Mouse (Mus musculus) embryonic facial prominence, embryonic 12.5 days (tissue): Measurements from ENCODE around the gene Dglucy. TPM values are rescaled to one million over a fixed set of nuclear protein-coding genes. Genes with fewer than 3 reads are reported as not detected.

Experiments
- ATAC-seq: fragments of 200-750 bp; cut with Nextera tagmentation; 2 replicates; pipeline ENCODE4 v1.8.0; 2017; ENCODE audit not compliant: insufficient number of reproducible peaks, insufficient read depth, low FRiP score, low TSS enrichment
- H3K27ac ChIP-seq: fragments of 300-500 bp; sonication (generic); 2 replicates; pipeline ENCODE4 v1.5.1; 2016; ENCODE audit warnings: mild to moderate bottlenecking
- H3K27me3 ChIP-seq: fragments of 300-500 bp; sonication (generic); 2 replicates; pipeline ENCODE4 v1.6.1; 2016; ENCODE audit warnings: mild to moderate bottlenecking, moderate library complexity
- H3K36me3 ChIP-seq: fragments of 300-500 bp; sonication (generic); 2 replicates; pipeline ENCODE4 v1.6.1; 2016; ENCODE audit warnings: mild to moderate bottlenecking
- H3K4me1 ChIP-seq: fragments of 300-500 bp; sonication (generic); 2 replicates; pipeline ENCODE4 v1.6.1; 2016
- H3K4me2 ChIP-seq: fragments of 300-500 bp; sonication (generic); replicated peaks from 2 replicates; pipeline ENCODE4 v1.6.1; 2016; ENCODE audit warnings: mild to moderate bottlenecking, moderate library complexity
- H3K4me3 ChIP-seq: fragments of 300-500 bp; sonication (generic); 2 replicates; pipeline ENCODE4 v1.5.1; 2016; ENCODE audit warnings: mild to moderate bottlenecking
- H3K9ac ChIP-seq: fragments of 300-500 bp; sonication (generic); 2 replicates; pipeline ENCODE4 v1.6.1; 2016; ENCODE audit warnings: mild to moderate bottlenecking, moderate library complexity
- H3K9me3 ChIP-seq: fragments of 300-500 bp; sonication (generic); 2 replicates; pipeline ENCODE4 v1.6.1; 2016; ENCODE audit warnings: mild to moderate bottlenecking, moderate library complexity
- WGBS: fragments of 180-500 bp; shearing (Covaris S2); methylation state at CpG from one replicate; pipeline ENCODE4 v1.1.7; 2016; 5-methylcytosine and 5-hydroxymethylcytosine counted together
- polyA plus RNA-seq: library from polyadenylated mRNA; unstranded; fragments of >200 nt; fragmentation: Nextera tagmentation; extraction: Ambion mirVana; gene quantifications from 2 replicates; pipeline ENCODE4 v1.2.1, GENCODE M21; 2016

Dglucy gene
- polyA plus RNA-seq, 1 experiment from 2014 or later: 1.7 TPM

DNA sequence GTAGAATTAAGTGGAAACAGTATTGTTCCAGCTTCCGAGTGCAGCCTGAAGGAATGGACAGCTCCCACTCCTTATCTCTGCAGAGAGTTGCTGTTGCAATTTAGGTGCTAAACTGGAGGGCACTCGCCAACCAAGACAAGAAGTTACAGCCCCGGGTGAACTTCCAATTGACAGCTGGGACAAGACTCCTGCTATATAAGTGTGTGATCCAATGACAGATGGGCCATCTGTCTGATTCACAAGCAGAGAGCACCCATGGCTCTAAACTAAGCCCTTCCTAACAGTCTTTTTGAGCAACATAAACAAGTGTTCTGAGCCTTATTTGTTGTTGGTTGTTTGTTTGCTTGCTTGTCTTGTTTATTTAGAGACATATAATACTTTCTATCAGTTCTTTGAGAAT lies 117.8 kb downstream of the Dglucy start:
- 46% methylated on average over 3 of the region's 3 CpGs for WGBS
- Histone ChIP-seq H3K9ac (no peak overlapping the region), H3K4me1 (peaks cover 16% of the 10 kb centered on the region; the same call in 1 of the 2 replicates), H3K4me3 (no peak overlapping the region), H3K36me3 (no peaks in the 10 kb centered on the region), H3K9me3 (no peaks in the 10 kb centered on the region), H3K27me3 (peaks cover 58% of the 10 kb centered on the region), H3K4me2 (no peak overlapping the region), H3K27ac (no peak overlapping the region)
- ATAC-seq: no peak

DNA sequence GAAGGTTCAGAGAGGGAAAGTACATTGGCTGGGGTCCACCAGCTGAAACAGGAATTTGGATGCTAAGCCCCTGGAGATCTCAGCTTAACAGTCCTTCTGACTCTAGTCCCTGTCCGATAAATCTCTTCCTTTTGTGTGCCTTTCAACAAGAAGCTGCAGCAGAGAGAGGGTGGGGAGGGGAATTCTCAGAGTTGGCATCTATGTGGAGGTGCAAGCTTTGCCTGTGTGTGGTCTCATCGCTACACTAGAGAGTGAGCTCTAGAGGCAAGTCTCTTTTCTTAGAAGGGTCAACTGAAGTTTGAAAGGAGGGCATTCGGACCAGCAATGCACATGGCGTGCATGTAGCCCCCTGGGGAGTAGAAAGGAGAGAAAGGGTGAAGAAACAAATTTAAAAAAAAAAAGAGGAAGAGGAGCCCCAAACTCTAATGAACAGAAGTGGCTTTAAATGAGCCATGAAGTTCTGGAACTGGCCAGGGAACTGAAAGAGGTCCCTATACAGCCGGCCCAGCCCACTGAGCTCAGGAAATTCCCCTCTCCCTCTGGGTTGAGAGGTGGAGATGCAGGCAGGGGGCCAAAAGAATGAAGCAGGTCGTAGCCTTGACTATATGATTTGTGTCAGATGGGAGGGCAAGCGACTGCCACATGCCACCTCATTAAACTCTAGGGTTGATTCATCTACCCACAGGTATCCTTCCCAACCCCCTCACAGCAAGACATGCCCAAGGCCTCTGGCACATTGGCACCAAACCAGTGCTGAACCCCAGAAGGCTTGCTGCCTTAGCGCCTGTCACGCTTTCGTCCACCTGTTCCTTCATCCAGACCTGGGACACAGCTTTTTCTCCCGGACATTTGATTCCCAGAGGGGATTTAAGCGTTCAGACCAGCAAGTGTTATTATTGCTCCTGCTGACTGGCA lies 119.1 kb downstream of the Dglucy start:
- peaks cover 16% of the 10 kb centered on the region; the same call in 1 of the 2 replicates for H3K4me1 ChIP-seq
- H3K4me2 ChIP-seq: peak overlapping the region; percentile 73
- 30% methylated on average over 12 of the region's 12 CpGs for WGBS
- no peak overlapping the region for H3K9ac ChIP-seq
- H3K36me3 ChIP-seq: no peaks in the 10 kb centered on the region
- H3K4me3 ChIP-seq: no peak overlapping the region; the same call in 1 of the 2 replicates
- no peak for ATAC-seq
- H3K9me3 ChIP-seq: no peaks in the 10 kb centered on the region
- peaks cover 59% of the 10 kb centered on the region for H3K27me3 ChIP-seq
- H3K27ac ChIP-seq: no peak overlapping the region

DNA sequence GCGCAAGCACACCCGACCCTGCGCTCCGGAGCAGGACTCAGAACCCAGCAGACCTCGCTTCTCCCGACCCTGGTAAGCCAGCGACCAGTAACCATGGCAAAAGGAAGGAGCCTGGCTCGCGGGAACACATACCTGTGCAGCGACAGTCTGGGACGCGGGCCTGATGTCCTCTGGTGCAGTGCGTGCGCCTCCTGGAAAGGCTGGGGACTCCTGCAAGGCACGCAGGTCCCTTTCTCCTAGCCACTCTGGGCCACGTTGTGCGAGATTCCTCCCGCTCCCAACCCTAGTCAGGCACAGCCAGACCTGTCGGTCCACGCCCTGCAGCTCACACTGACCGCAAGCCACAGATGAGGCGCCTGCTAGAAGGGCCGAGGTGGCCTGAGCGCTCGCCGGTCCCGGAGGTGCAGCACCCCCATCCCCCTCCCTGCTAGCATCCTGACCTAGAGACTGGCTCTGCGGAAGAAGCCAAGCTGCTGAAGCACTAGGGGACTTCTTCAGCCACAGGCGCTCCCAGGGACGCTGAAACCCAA lies 120.3 kb downstream of the Dglucy start:
- Histone ChIP-seq H3K27ac (no peak overlapping the region), H3K9me3 (no peaks in the 10 kb centered on the region), H3K4me2 (peak overlapping the region; percentile 73), H3K36me3 (no peaks in the 10 kb centered on the region), H3K9ac (peak overlapping the region; percentile 37), H3K27me3 (peaks cover 59% of the 10 kb centered on the region), H3K4me1 (peaks cover 16% of the 10 kb centered on the region; the same call in 1 of the 2 replicates), H3K4me3 (peak overlapping the region; percentile 35)
- no peak; the same call in 1 of the 2 replicates for ATAC-seq
- 1% methylated on average over 30 of the region's 30 CpGs for WGBS

DNA sequence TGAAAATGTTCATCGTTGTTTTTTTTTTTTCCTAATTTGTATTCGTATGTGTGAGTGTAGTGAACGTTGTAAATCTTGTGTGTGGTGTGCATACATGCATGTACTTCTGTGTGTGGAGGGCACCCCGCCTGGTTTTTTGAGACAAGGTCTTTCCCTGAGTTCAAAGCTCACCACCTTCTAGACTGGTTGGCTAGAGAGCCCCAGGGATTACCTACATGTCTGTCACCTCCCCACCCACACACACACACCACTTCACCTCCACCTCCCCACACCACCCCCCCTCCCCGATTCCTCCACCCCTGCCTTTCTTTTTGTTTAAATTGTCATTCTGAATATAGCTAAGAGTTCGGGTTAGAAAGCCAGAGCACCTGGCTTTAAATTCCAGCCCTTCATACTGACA lies 122.0 kb downstream of the Dglucy start:
- H3K27me3 ChIP-seq: peaks cover 58% of the 10 kb centered on the region
- ATAC-seq: no peak

DNA sequence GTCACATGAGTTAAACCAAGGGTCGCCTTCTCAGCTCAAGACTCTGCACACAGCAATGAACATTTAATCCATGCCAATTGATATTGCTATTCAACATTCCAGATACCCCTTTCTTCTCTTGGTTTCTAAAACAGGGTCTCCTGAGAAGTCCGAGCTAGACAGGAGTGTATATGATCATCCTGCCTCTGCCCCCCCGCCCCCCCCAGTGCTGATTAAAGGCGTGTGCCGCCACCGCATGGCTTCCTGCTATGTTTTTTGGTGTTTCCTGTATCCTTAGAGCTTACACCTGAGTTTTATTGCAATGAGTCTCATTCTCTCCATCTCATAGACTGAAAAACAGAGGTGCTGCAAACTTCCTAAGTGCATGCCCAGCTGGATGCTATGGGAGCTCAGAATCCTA lies 122.5 kb downstream of the Dglucy start:
- Histone ChIP-seq H3K4me3 (no peak overlapping the region), H3K27me3 (peaks cover 54% of the 10 kb centered on the region)
- WGBS: 78% methylated on average over 6 of the region's 6 CpGs

More for the DNA sequence above, 122.0 kb downstream of the Dglucy start:
- no peak overlapping the region for H3K9ac ChIP-seq
- no peak overlapping the region for H3K4me2 ChIP-seq
- no peak overlapping the region for H3K4me3 ChIP-seq
- H3K4me1 ChIP-seq: peaks cover 16% of the 10 kb centered on the region; the same call in 1 of the 2 replicates
- H3K27ac ChIP-seq: no peak overlapping the region
- 73% methylated on average over 6 of the region's 6 CpGs for WGBS
- H3K9me3 ChIP-seq: no peaks in the 10 kb centered on the region
- no peaks in the 10 kb centered on the region for H3K36me3 ChIP-seq

DNA sequence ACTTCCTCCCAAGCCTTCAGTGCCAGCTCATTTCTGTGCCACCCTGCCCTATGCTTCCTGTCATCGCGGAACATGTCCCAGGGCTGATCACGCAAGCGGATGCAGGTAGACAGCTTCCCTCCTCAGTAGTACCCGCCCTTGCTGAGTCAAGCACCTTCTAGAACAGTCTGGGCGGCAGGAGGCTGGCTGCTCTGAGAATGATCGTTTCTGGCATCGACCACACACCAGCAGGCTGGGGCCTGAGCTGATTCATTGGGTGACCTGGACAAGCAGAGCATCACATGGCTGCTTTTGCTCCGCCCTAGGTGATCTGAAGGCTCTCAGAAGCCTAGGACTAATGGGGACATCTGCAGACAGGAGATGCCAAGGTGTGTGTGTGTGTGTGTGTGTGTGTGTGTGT lies 124.9 kb downstream of the Dglucy start:
- Histone ChIP-seq H3K4me2 (no peak overlapping the region), H3K9ac (no peak overlapping the region), H3K4me1 (peaks cover 13% of the 10 kb centered on the region; the same call in 1 of the 2 replicates), H3K4me3 (no peak overlapping the region), H3K36me3 (no peaks in the 10 kb centered on the region), H3K27ac (no peak overlapping the region), H3K27me3 (peaks cover 49% of the 10 kb centered on the region), H3K9me3 (no peaks in the 10 kb centered on the region)
- no peak for ATAC-seq
- 84% methylated on average over 9 of the region's 9 CpGs for WGBS

More for the DNA sequence above, 122.5 kb downstream of the Dglucy start:
- no peak for ATAC-seq
- H3K4me2 ChIP-seq: no peak overlapping the region
- H3K4me1 ChIP-seq: peaks cover 16% of the 10 kb centered on the region; the same call in 1 of the 2 replicates
- no peak overlapping the region for H3K9ac ChIP-seq
- no peak overlapping the region for H3K27ac ChIP-seq
- H3K9me3 ChIP-seq: no peaks in the 10 kb centered on the region
- H3K36me3 ChIP-seq: no peaks in the 10 kb centered on the region

DNA sequence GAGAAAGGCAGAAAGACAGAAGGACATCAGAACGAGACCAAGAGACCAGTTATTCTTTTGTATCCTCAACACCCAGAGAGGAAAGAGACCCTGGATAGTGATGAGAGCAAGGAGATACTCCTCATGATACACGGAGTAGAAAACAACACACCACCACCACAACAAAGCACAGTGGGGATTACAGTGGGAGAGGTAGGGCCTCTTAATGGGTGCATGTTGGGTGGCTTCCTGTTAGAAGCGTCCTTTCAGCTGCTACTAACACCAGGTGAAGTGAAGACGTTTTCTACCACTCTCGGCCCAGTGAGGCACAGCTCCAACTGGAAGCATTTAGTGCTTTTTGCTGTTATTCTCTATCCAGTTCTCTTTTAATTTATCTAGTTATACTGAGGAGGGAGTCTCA lies 128.0 kb downstream of the Dglucy start:
- WGBS: 75% methylated on average over 5 of the region's 5 CpGs
- H3K27me3 ChIP-seq: peaks cover 21% of the 10 kb centered on the region

DNA sequence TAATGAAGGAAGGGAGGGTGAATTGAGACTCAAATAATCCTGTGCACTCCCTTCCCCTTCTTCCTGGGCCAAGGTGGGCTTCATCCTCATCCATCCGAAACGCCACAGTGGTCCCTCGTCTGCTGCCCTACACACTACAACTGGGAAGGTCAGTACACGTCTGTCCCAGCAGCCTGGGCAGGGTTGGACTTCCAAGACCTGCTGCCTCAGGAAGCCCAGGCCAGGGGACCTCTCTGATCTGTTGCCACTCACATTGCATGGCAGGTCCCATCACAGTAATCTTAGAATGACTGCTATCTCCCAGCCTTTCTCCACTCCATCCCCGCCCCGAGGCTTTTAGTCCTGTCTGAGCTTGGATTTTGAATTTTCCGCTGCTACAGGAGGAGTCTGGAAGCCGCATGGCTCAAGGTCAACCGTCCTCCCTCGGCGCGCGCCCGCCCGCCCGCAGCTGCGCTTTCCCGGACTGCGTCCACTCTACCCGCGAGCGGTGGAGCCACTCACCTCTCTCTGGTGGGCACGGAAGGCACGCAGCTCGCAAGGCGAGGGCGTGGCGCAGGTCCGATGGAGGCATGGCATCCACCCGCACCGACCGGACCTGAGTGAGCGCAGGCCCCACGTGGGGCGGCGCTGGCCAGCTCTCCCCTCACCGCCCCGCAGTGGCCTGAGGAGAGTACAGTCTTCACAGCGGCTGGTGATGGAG lies 128.9 kb downstream of the Dglucy start, which contains the start of gene Gpr68:
TSS of gene Gpr68 (minus strand) at position 601 of the 700 bp plus-strand sequence.
- Histone ChIP-seq H3K4me3 (peak within 1 kb of the TSS; percentile 42), H3K9ac (peak within 1 kb of the TSS; percentile 34), H3K4me2 (peak within 1 kb of the TSS; percentile 89), H3K9me3 (no peaks in the 10 kb centered on the region), H3K27me3 (peaks cover 21% of the 10 kb centered on the region), H3K4me1 (0 out of 2 replicates have a peak, but pooled peaks cover 5% of the 10 kb centered on the region), H3K36me3 (0 out of 2 replicates have a peak, but pooled peaks cover under 1% of the 10 kb centered on the region), H3K27ac (no peak within 1 kb of the TSS)
- 3% methylated on average over 39 of the region's 39 CpGs for WGBS
- no peak for ATAC-seq

More for the DNA sequence above, 128.0 kb downstream of the Dglucy start:
- H3K9ac ChIP-seq: no peak overlapping the region
- H3K4me2 ChIP-seq: no peak overlapping the region
- no peak overlapping the region for H3K27ac ChIP-seq
- no peaks in the 10 kb centered on the region for H3K9me3 ChIP-seq
- H3K4me1 ChIP-seq: 0 out of 2 replicates have a peak, but pooled peaks cover 5% of the 10 kb centered on the region
- no peak overlapping the region for H3K4me3 ChIP-seq
- no peaks in the 10 kb centered on the region for H3K36me3 ChIP-seq
- no peak for ATAC-seq

DNA sequence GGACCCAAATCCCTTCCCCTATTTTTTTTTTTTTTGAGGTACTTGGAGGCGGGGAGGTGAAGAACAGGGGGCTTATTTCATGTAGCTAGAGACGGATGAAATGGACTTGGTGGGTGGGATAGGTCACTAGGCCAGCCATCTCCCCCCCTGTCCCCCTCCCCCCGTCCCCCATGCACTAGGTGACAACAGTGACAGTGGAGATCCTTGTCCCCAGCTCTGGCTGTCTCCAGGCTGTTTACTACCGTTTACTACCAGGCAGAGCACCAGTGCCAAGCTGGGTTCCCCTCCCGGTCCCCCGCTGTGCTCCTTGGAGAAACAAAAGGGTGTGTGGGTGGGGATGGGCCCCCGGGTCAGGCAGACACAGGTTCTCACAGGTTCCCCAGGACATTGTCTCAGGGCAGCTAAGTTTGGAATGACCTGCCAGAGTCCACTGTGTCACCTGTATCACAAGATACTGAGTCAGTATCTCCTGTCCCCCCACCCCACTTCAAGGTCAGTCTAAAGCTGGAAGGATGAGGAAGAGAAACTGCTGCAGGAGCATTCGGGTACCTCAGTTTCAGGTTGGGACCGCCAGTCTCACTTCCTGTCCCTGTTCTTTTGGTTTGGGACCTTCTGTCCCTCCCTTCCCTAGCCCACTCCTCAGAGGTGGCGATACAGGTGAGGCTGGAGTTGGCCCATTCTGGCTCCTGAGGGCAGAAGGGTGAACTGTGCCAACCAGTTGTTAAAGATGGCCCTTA lies 129.6 kb downstream of the Dglucy start:
- Histone ChIP-seq H3K4me1 (0 out of 2 replicates have a peak, but pooled peaks cover 5% of the 10 kb centered on the region), H3K27me3 (peaks cover 21% of the 10 kb centered on the region), H3K4me2 (peak overlapping the region; percentile 89), H3K9ac (peak overlapping the region; percentile 34), H3K4me3 (peak overlapping the region; percentile 42), H3K9me3 (no peaks in the 10 kb centered on the region), H3K27ac (no peak overlapping the region), H3K36me3 (peaks cover 5% of the 10 kb centered on the region; the same call in 1 of the 2 replicates)
- ATAC-seq: no peak
- WGBS: 26% methylated on average over 10 of the region's 10 CpGs

DNA sequence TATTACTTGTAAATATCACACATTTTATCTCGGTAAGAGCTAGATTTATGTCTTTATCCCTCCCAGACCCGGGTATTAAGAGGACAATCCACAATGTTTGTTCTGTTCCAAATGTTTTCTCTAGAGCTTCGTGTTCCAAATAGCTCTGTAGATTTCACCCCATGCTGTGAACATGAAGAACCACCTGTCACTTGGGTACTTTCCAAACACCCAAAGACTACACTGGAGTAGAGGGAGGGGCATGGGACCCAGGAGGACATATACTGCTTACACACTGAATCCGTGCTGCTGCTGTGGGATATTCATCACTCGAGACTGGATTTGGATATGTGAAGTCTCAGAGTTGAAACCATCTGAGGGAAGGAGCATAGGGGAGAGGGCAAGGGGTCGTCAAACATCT lies 130.9 kb downstream of the Dglucy start:
- WGBS: 73% methylated on average over 6 of the region's 6 CpGs
- Histone ChIP-seq H3K36me3 (peaks cover 5% of the 10 kb centered on the region; the same call in 1 of the 2 replicates), H3K27me3 (peaks cover 21% of the 10 kb centered on the region), H3K9ac (no peak overlapping the region), H3K4me3 (no peak overlapping the region), H3K27ac (no peak overlapping the region), H3K4me1 (0 out of 2 replicates have a peak, but pooled peaks cover 5% of the 10 kb centered on the region), H3K9me3 (no peaks in the 10 kb centered on the region), H3K4me2 (no peak overlapping the region)
- ATAC-seq: no peak

DNA sequence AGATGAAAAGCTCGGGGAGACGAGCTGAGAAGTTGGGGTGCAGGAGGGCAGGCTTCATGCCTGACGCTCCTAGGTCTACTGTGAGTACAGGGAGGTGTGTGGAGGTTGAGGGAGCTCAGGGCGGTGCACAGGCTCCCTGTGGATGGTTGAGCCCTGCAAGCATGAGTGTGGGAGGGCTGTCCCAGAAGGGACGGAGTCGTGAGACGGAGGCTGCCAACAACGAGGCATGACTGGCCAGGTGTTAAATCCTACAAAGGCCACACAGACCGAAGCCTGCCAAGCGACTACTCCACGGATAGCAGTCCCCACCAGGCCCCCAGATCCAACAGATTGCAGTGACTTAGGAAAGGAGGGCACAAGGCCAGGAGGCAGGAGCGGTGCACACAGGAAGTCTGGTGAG lies 131.9 kb downstream of the Dglucy start:
- Histone ChIP-seq H3K4me3 (no peak overlapping the region), H3K9ac (no peak overlapping the region), H3K4me2 (no peak overlapping the region), H3K27ac (no peak overlapping the region), H3K9me3 (no peaks in the 10 kb centered on the region), H3K36me3 (peaks cover 5% of the 10 kb centered on the region; the same call in 1 of the 2 replicates), H3K27me3 (peaks cover 21% of the 10 kb centered on the region), H3K4me1 (0 out of 2 replicates have a peak, but pooled peaks cover 5% of the 10 kb centered on the region)
- 86% methylated on average over 12 of the region's 12 CpGs for WGBS
- ATAC-seq: no peak
